Mouse (Mus musculus) central nervous system, embryonic 11.5 days (tissue): ENCODE measurements around the gene Vmn1r39. TPM values are rescaled to one million over a fixed set of nuclear protein-coding genes. Genes with fewer than 3 reads are reported as not detected.

Experiments used
- polyA plus RNA-seq: library from polyadenylated mRNA; depleted of rRNA; stranded (reverse); fragments of >200 nt; gene quantifications from 2 replicates; pipeline ENCODE4 v1.2.3, GENCODE M21; 2012; rRNA removed

Gene Vmn1r39
- polyA plus RNA-seq = not detected in 2 replicates

GRCm38 (mm10) chr6:66810509-66810908 is at the start of gene Vmn1r39:
TSS of gene Vmn1r39 (minus strand) at chr6:66810609.

GRCm38 (mm10) chr6:66782527-66782926 is 27.9 kb downstream of the Vmn1r39 start, which contains the start of gene Vmn1r38:
TSS of gene Vmn1r38 (minus strand) at chr6:66782627.

Other genes with a start within 250 kb of the Vmn1r39 start
- not detected in 2 replicates for gene Vmn1r33, start 192.3 kb downstream of the Vmn1r39 start, polyA plus RNA-seq
- not detected in 2 replicates for gene Vmn1r34, start 166.7 kb downstream of the Vmn1r39 start, polyA plus RNA-seq
- not detected in 2 replicates for gene Vmn1r35, start 124.7 kb downstream of the Vmn1r39 start, polyA plus RNA-seq
- gene Vmn1r36, start 91.4 kb downstream of the Vmn1r39 start, polyA plus RNA-seq = not detected in 2 replicates
- gene Vmn1r37, start 81.2 kb downstream of the Vmn1r39 start, polyA plus RNA-seq = not detected in 2 replicates
- not detected in 2 replicates for gene Vmn1r38, start 28.0 kb downstream of the Vmn1r39 start, polyA plus RNA-seq
- 16.6 and 26.2 TPM in 2 replicates for gene Gng12, start 85.8 kb upstream of the Vmn1r39 start, polyA plus RNA-seq
- 28.8 and 38.2 TPM in 2 replicates for gene Gadd45a, start 226.8 kb upstream of the Vmn1r39 start, polyA plus RNA-seq